Mouse (Mus musculus) neutrophil, adult 59 days (primary cell): ENCODE data around the gene Serpina3b. TPM values are rescaled to one million over a fixed set of nuclear protein-coding genes. Genes with fewer than 3 reads are reported as not detected.

ENCODE experiments used
- total RNA-seq, 2 experiments: library from RNA; stranded (reverse); gene quantifications; 1 replicate in 1 of 2; 2 replicates in 1 of 2; pipeline ENCODE4 v1.2.4; 2023

Gene Serpina3b
- under 1 TPM in 1 of 2 experiments, not detected in 1; 0.29 TPM for total RNA-seq

GRCm38 (mm10) chr12:104127696-104128095, at the start of gene Serpina3b:
Gene Serpina3b, plus strand, starts transcription at chr12:104127996.

GRCm38 (mm10) chr12:104100768-104101167, 27.0 kb upstream of the Serpina3b start, which contains the start of gene Serpina5:
Gene Serpina5, plus strand, starts transcription at chr12:104101113.

GRCm38 (mm10) chr12:104112333-104112732, 15.5 kb upstream of the Serpina3b start, which contains the start of gene Serpina3a:
Gene Serpina3a, plus strand, starts transcription at chr12:104112724.

GRCm38 (mm10) chr12:104153656-104154055, 25.9 kb downstream of the Serpina3b start, which contains the start of gene Serpina3c:
Gene Serpina3c, minus strand, starts transcription at chr12:104153870.

Other genes starting within 250 kb of the Serpina3b start
- gene Serpina1c, start 223.1 kb upstream of the Serpina3b start, total RNA-seq = under 1 TPM; 0.31 to 0.37 TPM
- gene Serpina1e, start 169.0 kb upstream of the Serpina3b start, total RNA-seq = not detected
- under 1 TPM in 1 of 2 experiments, not detected in 1; 0.78 TPM for gene Serpina11, start 138.0 kb upstream of the Serpina3b start, total RNA-seq
- gene Serpina9, start 114.2 kb upstream of the Serpina3b start, total RNA-seq = not detected
- not detected for gene Serpina12, start 83.6 kb upstream of the Serpina3b start, total RNA-seq
- not detected for gene Serpina5, start 26.9 kb upstream of the Serpina3b start, total RNA-seq
- gene Serpina3a, start 15.3 kb upstream of the Serpina3b start, total RNA-seq = not detected
- not detected for gene Serpina3c, start 25.9 kb downstream of the Serpina3b start, total RNA-seq
- under 1 TPM; 0.24 to 0.33 TPM for gene Serpina3f, start 86.5 kb downstream of the Serpina3b start, total RNA-seq
- gene Serpina3g, start 108.2 kb downstream of the Serpina3b start, total RNA-seq = 1 to 10 TPM in 1 of 2 experiments, under 1 TPM in 1; 0.60 to 4.0 TPM
- gene Serpina3i, start 135.1 kb downstream of the Serpina3b start, total RNA-seq = not detected
- gene Serpina3j, start 186.6 kb downstream of the Serpina3b start, total RNA-seq = not detected
- not detected for gene Serpina3k, start 210.5 kb downstream of the Serpina3b start, total RNA-seq
- gene Serpina3m, start 210.5 kb downstream of the Serpina3b start, total RNA-seq = not detected